In genomic region chr8:126789076-126789475, GRCm38 (mm10) we compare ENCODE assay signal across 9 mouse cellular contexts.
DNase-seq lines count a peak whose midpoint lies in the region; ATAC-seq lines count a peak whose summit lies in the region.
"Had no signal": no experiment of that assay in that cellular context is flagged by ENCODE, and none has a peak within 500 bp of the region (broad histone marks: within the 10 kb centered on the region; RNA-seq: fewer than 3 reads in every experiment).

No protein-coding gene starts in this region.

- peaks cover 15% of the 10 kb centered on the region for H3K4me1 ChIP-seq in forebrain, embryonic 10.5 days
- H3K4me1 ChIP-seq in forebrain, embryonic 11.5 days (replicated peaks; ENCODE audit: control insufficient read depth, insufficient read depth, low read length), result no peaks in the 10 kb centered on the region
- peaks cover 23% of the 10 kb centered on the region for H3K4me1 ChIP-seq in kidney, embryonic 15.5 days
- peaks cover 9% of the 10 kb centered on the region; the same call in 1 of the 2 replicates for H3K4me1 ChIP-seq in intestine, embryonic 15.5 days (replicated peaks)

- no peak overlapping the region for H3K4me2 ChIP-seq in forebrain, embryonic 11.5 days (ENCODE audit: low read depth, low read length, severe bottlenecking)
- no peak overlapping the region for H3K4me2 ChIP-seq in kidney, embryonic 15.5 days
- H3K4me2 ChIP-seq in intestine, embryonic 15.5 days (replicated peaks), result no peak overlapping the region

- WGBS in forebrain, embryonic 10.5 days, result 73% methylated on average over 4 of the region's 4 CpGs
- 78% methylated on average over 4 of the region's 4 CpGs for WGBS in forebrain, embryonic 11.5 days
- 14% methylated on average over 4 of the region's 4 CpGs for WGBS in kidney, embryonic 15.5 days
- WGBS in intestine, embryonic 15.5 days, result 19% methylated on average over 4 of the region's 4 CpGs

- no peak for ATAC-seq in forebrain, embryonic 11.5 days (replicated peaks; ENCODE audit: low FRiP score)
- ATAC-seq in kidney, embryonic 15.5 days (replicated peaks; ENCODE audit: low FRiP score), result no peak
- no peak; the same call in 1 of the 2 replicates for ATAC-seq in intestine, embryonic 15.5 days

- no peak overlapping the region for H3K4me3 ChIP-seq in forebrain, embryonic 10.5 days
- H3K4me3 ChIP-seq in forebrain, embryonic 11.5 days (ENCODE audit: low read depth, low read length), result no peak overlapping the region
- no peak overlapping the region for H3K4me3 ChIP-seq in kidney, embryonic 15.5 days (replicated peaks)
- no peak overlapping the region for H3K4me3 ChIP-seq in intestine, embryonic 15.5 days (replicated peaks)

- no peaks in the 10 kb centered on the region for H3K27me3 ChIP-seq in forebrain, embryonic 10.5 days (ENCODE audit: poor library complexity, severe bottlenecking)
- no peaks in the 10 kb centered on the region for H3K27me3 ChIP-seq in forebrain, embryonic 11.5 days (ENCODE audit: control insufficient read depth, insufficient read depth, low read length)
- no peaks in the 10 kb centered on the region for H3K27me3 ChIP-seq in kidney, embryonic 15.5 days
- no peaks in the 10 kb centered on the region for H3K27me3 ChIP-seq in intestine, embryonic 15.5 days (replicated peaks)

- H3K27ac ChIP-seq in forebrain, embryonic 10.5 days, result peak overlapping the region; percentile 51; the same call in 1 of the 2 replicates
- H3K27ac ChIP-seq in forebrain, embryonic 11.5 days (ENCODE audit: low read depth, low read length), result no peak overlapping the region
- peak overlapping the region; percentile 86 for H3K27ac ChIP-seq in kidney, embryonic 15.5 days
- peak overlapping the region; percentile 45 for H3K27ac ChIP-seq in intestine, embryonic 15.5 days
- H3K27ac ChIP-seq: macrophage had no signal

- H3K9me3 ChIP-seq in forebrain, embryonic 10.5 days, result peaks cover 6% of the 10 kb centered on the region
- peaks cover 3% of the 10 kb centered on the region; the same call in 1 of the 2 replicates for H3K9me3 ChIP-seq in forebrain, embryonic 11.5 days (ENCODE audit: control insufficient read depth, low read length)
- 0 out of 2 replicates have a peak, but pooled peaks cover 7% of the 10 kb centered on the region for H3K9me3 ChIP-seq in kidney, embryonic 15.5 days (replicated peaks)
- H3K9me3 ChIP-seq in intestine, embryonic 15.5 days, result no peaks in the 10 kb centered on the region

- H3K9ac ChIP-seq in forebrain, embryonic 11.5 days (ENCODE audit: low read length), result no peak overlapping the region
- H3K9ac ChIP-seq in kidney, embryonic 15.5 days, result no peak overlapping the region
- no peak overlapping the region for H3K9ac ChIP-seq in intestine, embryonic 15.5 days

- no peaks in the 10 kb centered on the region for H3K36me3 ChIP-seq in forebrain, embryonic 10.5 days (replicated peaks)
- no peaks in the 10 kb centered on the region for H3K36me3 ChIP-seq in forebrain, embryonic 11.5 days (ENCODE audit: control insufficient read depth, insufficient read depth, low read length)
- H3K36me3 ChIP-seq in kidney, embryonic 15.5 days, result no peaks in the 10 kb centered on the region
- no peaks in the 10 kb centered on the region for H3K36me3 ChIP-seq in intestine, embryonic 15.5 days

- DNase-seq in forebrain, embryonic 10.5 days (ENCODE audit: extremely low spot score, low spot score), result no peak
- DNase-seq in forebrain, embryonic 11.5 days (ENCODE audit: low spot score), result no peak
- DNase-seq in kidney, adult 11 months, result no peak
- peak; percentile 21 for DNase-seq in mesoderm, embryonic 11.5 days (ENCODE audit: low read depth, low spot score)
- DNase-seq in retina, postnatal 1 day, result no peak
- DNase-seq in thymus, postnatal 0 days (ENCODE audit: low spot score), result no peak
